Mouse (Mus musculus): Measurements from ENCODE around the gene Sbno2. TPM values are rescaled to one million over a fixed set of nuclear protein-coding genes. Genes with fewer than 3 reads are reported as not detected.

Sbno2 gene
- polyA plus RNA-seq, 1 experiment from 2014 or later: 14.9 TPM

GRCm38 (mm10) chr10:80116563-80116926 lies 11.2 kb upstream of the Sbno2 start:
- Histone ChIP-seq H3K4me3 (replicated peaks; ENCODE audit: low read length) (peak overlapping the region; percentile 92), H3K9me3 (ENCODE audit: control insufficient read depth, low read length) (no peaks in the 10 kb centered on the region), H3K4me1 (replicated peaks; ENCODE audit: control insufficient read depth, insufficient read depth, low read length) (peaks cover 40% of the 10 kb centered on the region), H3K9ac (replicated peaks; ENCODE audit: low read depth, low read length) (peak overlapping the region; percentile 84), H3K27ac (ENCODE audit: low read length) (no peak overlapping the region), H3K36me3 (ENCODE audit: control insufficient read depth, insufficient read depth) (no peaks in the 10 kb centered on the region), H3K27me3 (replicated peaks; ENCODE audit: control insufficient read depth, insufficient read depth, low read length) (no peaks in the 10 kb centered on the region), H3K4me2 (ENCODE audit: low read length) (peak overlapping the region; percentile 99)
- 0% methylated on average over 27 of the region's 27 CpGs for WGBS
- ATAC-seq: no peak

- H3K9me3 ChIP-seq (ENCODE audit: control insufficient read depth, low read length): no peaks in the 10 kb centered on the region
- peaks cover 40% of the 10 kb centered on the region for H3K4me1 ChIP-seq (replicated peaks; ENCODE audit: control insufficient read depth, insufficient read depth, low read length)
- ATAC-seq: no peak
- H3K27me3 ChIP-seq (replicated peaks; ENCODE audit: control insufficient read depth, insufficient read depth, low read length): no peaks in the 10 kb centered on the region
- no peaks in the 10 kb centered on the region for H3K36me3 ChIP-seq (ENCODE audit: control insufficient read depth, insufficient read depth)
- H3K4me3 ChIP-seq (replicated peaks; ENCODE audit: low read length): peak overlapping the region; percentile 92
- peak overlapping the region; percentile 73 for H3K27ac ChIP-seq (ENCODE audit: low read length)
- peak overlapping the region; percentile 84 for H3K9ac ChIP-seq (replicated peaks; ENCODE audit: low read depth, low read length)
- WGBS: under 1% methylated on average over 63 of the region's 63 CpGs
- H3K4me2 ChIP-seq (ENCODE audit: low read length): peak overlapping the region; percentile 99
Measured at GRCm38 (mm10) chr10:80115944-80116335, 10.6 kb upstream of the Sbno2 start.

- peak; percentile 98 for ATAC-seq
- under 1% methylated on average over 70 of the region's 70 CpGs for WGBS
- Histone ChIP-seq H3K4me1 (replicated peaks; ENCODE audit: control insufficient read depth, insufficient read depth, low read length) (peaks cover 40% of the 10 kb centered on the region), H3K36me3 (ENCODE audit: control insufficient read depth, insufficient read depth) (no peaks in the 10 kb centered on the region), H3K9ac (replicated peaks; ENCODE audit: low read depth, low read length) (peak within 1 kb of the TSS; percentile 84), H3K27me3 (replicated peaks; ENCODE audit: control insufficient read depth, insufficient read depth, low read length) (no peaks in the 10 kb centered on the region), H3K9me3 (ENCODE audit: control insufficient read depth, low read length) (no peaks in the 10 kb centered on the region), H3K27ac (ENCODE audit: low read length) (peak within 1 kb of the TSS; percentile 73), H3K4me2 (ENCODE audit: low read length) (peak within 1 kb of the TSS; percentile 99), H3K4me3 (replicated peaks; ENCODE audit: low read length) (peak within 1 kb of the TSS; percentile 92)
Measured at GRCm38 (mm10) chr10:80115290-80115943, 10.0 kb upstream of the Sbno2 start, which contains the start of gene Stk11. TSS of gene Stk11 (plus strand) at chr10:80115803.

GRCm38 (mm10) chr10:80114341-80115284 lies 9.2 kb upstream of the Sbno2 start:
- Histone ChIP-seq H3K4me2 (ENCODE audit: low read length) (peak overlapping the region; percentile 60), H3K27me3 (replicated peaks; ENCODE audit: control insufficient read depth, insufficient read depth, low read length) (no peaks in the 10 kb centered on the region), H3K27ac (ENCODE audit: low read length) (peak overlapping the region; percentile 63), H3K4me1 (replicated peaks; ENCODE audit: control insufficient read depth, insufficient read depth, low read length) (peaks cover 34% of the 10 kb centered on the region), H3K36me3 (ENCODE audit: control insufficient read depth, insufficient read depth) (no peaks in the 10 kb centered on the region), H3K9me3 (ENCODE audit: control insufficient read depth, low read length) (no peaks in the 10 kb centered on the region), H3K4me3 (replicated peaks; ENCODE audit: low read length) (peak overlapping the region; percentile 92), H3K9ac (replicated peaks; ENCODE audit: low read depth, low read length) (peak overlapping the region; percentile 55)
- ATAC-seq: 0 out of 2 replicates have a peak, but pooled peaks have one; percentile 21
- WGBS: 2% methylated on average over 27 of the region's 27 CpGs

GRCm38 (mm10) chr10:80107678-80108077 lies 2.3 kb upstream of the Sbno2 start:
- ATAC-seq: no peak

GRCm38 (mm10) chr10:80105926-80106325 lies 555 bp upstream of the Sbno2 start:
- Histone ChIP-seq H3K27me3 (replicated peaks; ENCODE audit: control insufficient read depth, insufficient read depth, low read length) (no peaks in the 10 kb centered on the region), H3K36me3 (ENCODE audit: control insufficient read depth, insufficient read depth) (no peaks in the 10 kb centered on the region), H3K9ac (replicated peaks; ENCODE audit: low read depth, low read length) (no peak overlapping the region), H3K4me3 (replicated peaks; ENCODE audit: low read length) (no peak overlapping the region), H3K9me3 (ENCODE audit: control insufficient read depth, low read length) (no peaks in the 10 kb centered on the region), H3K27ac (ENCODE audit: low read length) (no peak overlapping the region), H3K4me2 (ENCODE audit: low read length) (no peak overlapping the region), H3K4me1 (replicated peaks; ENCODE audit: control insufficient read depth, insufficient read depth, low read length) (peaks cover 13% of the 10 kb centered on the region)
- WGBS: 81% methylated on average over 5 of the region's 5 CpGs
- ATAC-seq: no peak

More at GRCm38 (mm10) chr10:80107678-80108077, 2.3 kb upstream of the Sbno2 start:
- 69% methylated on average over 6 of the region's 6 CpGs for WGBS
- no peak overlapping the region for H3K27ac ChIP-seq (ENCODE audit: low read length)
- no peaks in the 10 kb centered on the region for H3K36me3 ChIP-seq (ENCODE audit: control insufficient read depth, insufficient read depth)
- H3K9me3 ChIP-seq (ENCODE audit: control insufficient read depth, low read length): no peaks in the 10 kb centered on the region
- no peaks in the 10 kb centered on the region for H3K27me3 ChIP-seq (replicated peaks; ENCODE audit: control insufficient read depth, insufficient read depth, low read length)
- no peak overlapping the region for H3K4me2 ChIP-seq (ENCODE audit: low read length)
- H3K9ac ChIP-seq (replicated peaks; ENCODE audit: low read depth, low read length): no peak overlapping the region
- no peak overlapping the region for H3K4me3 ChIP-seq (replicated peaks; ENCODE audit: low read length)
- 0 out of 2 replicates have a peak, but pooled peaks cover under 1% of the 10 kb centered on the region for H3K4me1 ChIP-seq (replicated peaks; ENCODE audit: control insufficient read depth, insufficient read depth, low read length)

- H3K9me3 ChIP-seq (ENCODE audit: control insufficient read depth, low read length): no peaks in the 10 kb centered on the region
- ATAC-seq: no peak
- H3K4me1 ChIP-seq (replicated peaks; ENCODE audit: control insufficient read depth, insufficient read depth, low read length): peaks cover 13% of the 10 kb centered on the region
- H3K27ac ChIP-seq (ENCODE audit: low read length): no peak overlapping the region
- 82% methylated on average over 3 of the region's 3 CpGs for WGBS
- no peak overlapping the region for H3K9ac ChIP-seq (replicated peaks; ENCODE audit: low read depth, low read length)
- no peak overlapping the region for H3K4me2 ChIP-seq (ENCODE audit: low read length)
- no peaks in the 10 kb centered on the region for H3K36me3 ChIP-seq (ENCODE audit: control insufficient read depth, insufficient read depth)
- H3K27me3 ChIP-seq (replicated peaks; ENCODE audit: control insufficient read depth, insufficient read depth, low read length): no peaks in the 10 kb centered on the region
- no peak overlapping the region for H3K4me3 ChIP-seq (replicated peaks; ENCODE audit: low read length)
Measured at GRCm38 (mm10) chr10:80104181-80104580, 1.2 kb downstream of the Sbno2 start.

GRCm38 (mm10) chr10:80103032-80103431 lies 2.3 kb downstream of the Sbno2 start:
- Histone ChIP-seq H3K4me1 (replicated peaks; ENCODE audit: control insufficient read depth, insufficient read depth, low read length) (peaks cover 13% of the 10 kb centered on the region), H3K9ac (replicated peaks; ENCODE audit: low read depth, low read length) (no peak overlapping the region), H3K9me3 (ENCODE audit: control insufficient read depth, low read length) (no peaks in the 10 kb centered on the region), H3K4me2 (ENCODE audit: low read length) (no peak overlapping the region), H3K36me3 (ENCODE audit: control insufficient read depth, insufficient read depth) (no peaks in the 10 kb centered on the region), H3K4me3 (replicated peaks; ENCODE audit: low read length) (no peak overlapping the region), H3K27me3 (replicated peaks; ENCODE audit: control insufficient read depth, insufficient read depth, low read length) (no peaks in the 10 kb centered on the region), H3K27ac (ENCODE audit: low read length) (peak overlapping the region; percentile 49)
- WGBS: 82% methylated on average over 2 of the region's 2 CpGs
- 0 out of 2 replicates have a peak, but pooled peaks have one; percentile 4 for ATAC-seq

GRCm38 (mm10) chr10:80102216-80102915 lies 3.0 kb downstream of the Sbno2 start:
- peak overlapping the region; percentile 93 for H3K4me2 ChIP-seq (ENCODE audit: low read length)
- peak overlapping the region; percentile 96 for H3K9ac ChIP-seq (replicated peaks; ENCODE audit: low read depth, low read length)
- H3K9me3 ChIP-seq (ENCODE audit: control insufficient read depth, low read length): no peaks in the 10 kb centered on the region
- H3K27me3 ChIP-seq (replicated peaks; ENCODE audit: control insufficient read depth, insufficient read depth, low read length): no peaks in the 10 kb centered on the region
- H3K4me3 ChIP-seq (replicated peaks; ENCODE audit: low read length): peak overlapping the region; percentile 95
- H3K27ac ChIP-seq (ENCODE audit: low read length): peak overlapping the region; percentile 49
- peaks cover 17% of the 10 kb centered on the region for H3K4me1 ChIP-seq (replicated peaks; ENCODE audit: control insufficient read depth, insufficient read depth, low read length)
- peak; percentile 93 for ATAC-seq
- 0% methylated on average over 45 of the region's 59 CpGs for WGBS
- no peaks in the 10 kb centered on the region for H3K36me3 ChIP-seq (ENCODE audit: control insufficient read depth, insufficient read depth)

All from forebrain, embryonic 16.5 days (tissue).